Mouse (Mus musculus) heart, adult 9 months (tissue): ENCODE data around the gene Cyp11a1.

Source experiments
- DNase-seq, 2 experiments: peaks; one replicate each; pipeline ENCODE4 v3.0.0; 2022; ENCODE audit warnings: low spot score in 2 of 2

Cyp11a1 gene

GRCm38 (mm10) chr9:58042391-58042790, 36.2 kb downstream of the Cyp11a1 start:
- peak; percentile 57 to 67 for DNase-seq

- DNase-seq, result peak; percentile 71 to 77
These were observed 37.3 kb downstream of the Cyp11a1 start for GRCm38 (mm10) chr9:58043496-58044017.

GRCm38 (mm10) chr9:58044828-58045227, 38.6 kb downstream of the Cyp11a1 start:
- no peak for DNase-seq

GRCm38 (mm10) chr9:58045646-58046045, 39.4 kb downstream of the Cyp11a1 start:
- no peak for DNase-seq

GRCm38 (mm10) chr9:58047061-58047460, 40.9 kb downstream of the Cyp11a1 start:
- DNase-seq, result no peak

- DNase-seq, result no peak
These were observed 42.4 kb downstream of the Cyp11a1 start for GRCm38 (mm10) chr9:58048621-58049020.

GRCm38 (mm10) chr9:58049186-58049585, 43.0 kb downstream of the Cyp11a1 start:
- no peak for DNase-seq

- DNase-seq, result no peak
These were observed 43.6 kb downstream of the Cyp11a1 start for GRCm38 (mm10) chr9:58049861-58050260.

GRCm38 (mm10) chr9:58051937-58052336, 45.7 kb downstream of the Cyp11a1 start:
- no peak for DNase-seq

GRCm38 (mm10) chr9:58053102-58053501, 46.9 kb downstream of the Cyp11a1 start:
- DNase-seq, result peak in 1 of 2 experiments; percentile 26

- DNase-seq, result no peak
These were observed 47.3 kb downstream of the Cyp11a1 start for GRCm38 (mm10) chr9:58053544-58053943.

- no peak for DNase-seq
These were observed 47.8 kb downstream of the Cyp11a1 start for GRCm38 (mm10) chr9:58054032-58054431.

GRCm38 (mm10) chr9:58055666-58056065, 49.5 kb downstream of the Cyp11a1 start:
- DNase-seq, result no peak

- DNase-seq, result no peak
These were observed 53.7 kb downstream of the Cyp11a1 start for GRCm38 (mm10) chr9:58059920-58060319.

- no peak for DNase-seq
These were observed 54.8 kb downstream of the Cyp11a1 start for GRCm38 (mm10) chr9:58060677-58061667.

- no peak for DNase-seq
These were observed 57.3 kb downstream of the Cyp11a1 start, which contains the start of gene Stra6 for GRCm38 (mm10) chr9:58063531-58063930. Gene Stra6, plus strand, starts transcription at chr9:58063788.

GRCm38 (mm10) chr9:58065532-58065931, 59.3 kb downstream of the Cyp11a1 start:
- no peak for DNase-seq

- no peak for DNase-seq
These were observed 59.9 kb downstream of the Cyp11a1 start for GRCm38 (mm10) chr9:58065977-58066730.

GRCm38 (mm10) chr9:58066731-58067095, 60.5 kb downstream of the Cyp11a1 start:
- no peak for DNase-seq

- DNase-seq, result no peak
These were observed 61.3 kb downstream of the Cyp11a1 start for GRCm38 (mm10) chr9:58067546-58067945.

- DNase-seq, result no peak
These were observed 68.3 kb downstream of the Cyp11a1 start for GRCm38 (mm10) chr9:58074561-58074960.
